Mouse (Mus musculus): Measurements from ENCODE around the gene Grifin.

Grifin gene

GRCm38 (mm10) chr5:140549306-140550047 lies 15.4 kb downstream of the Grifin start:
- DNase-seq (ENCODE audit: low read depth, low spot score): peak; percentile 76

- DNase-seq (ENCODE audit: low read depth, low spot score): no peak
Measured at GRCm38 (mm10) chr5:140546332-140546731, 18.5 kb downstream of the Grifin start.

GRCm38 (mm10) chr5:140545651-140546050 lies 19.2 kb downstream of the Grifin start:
- DNase-seq (ENCODE audit: low read depth, low spot score): no peak

GRCm38 (mm10) chr5:140542811-140543575 lies 21.9 kb downstream of the Grifin start:
- no peak for DNase-seq (ENCODE audit: low read depth, low spot score)

GRCm38 (mm10) chr5:140540106-140540505 lies 24.8 kb downstream of the Grifin start:
- peak; percentile 79 for DNase-seq (ENCODE audit: low read depth, low spot score)

- peak; percentile 41 for DNase-seq (ENCODE audit: low read depth, low spot score)
Measured at GRCm38 (mm10) chr5:140538111-140538683, 26.7 kb downstream of the Grifin start.

- DNase-seq (ENCODE audit: low read depth, low spot score): no peak
Measured at GRCm38 (mm10) chr5:140526754-140527153, 38.1 kb downstream of the Grifin start.

- DNase-seq (ENCODE audit: low read depth, low spot score): no peak
Measured at GRCm38 (mm10) chr5:140521196-140521595, 43.7 kb downstream of the Grifin start.

- no peak for DNase-seq (ENCODE audit: low read depth, low spot score)
Measured at GRCm38 (mm10) chr5:140517921-140518230, 47.0 kb downstream of the Grifin start.

GRCm38 (mm10) chr5:140517159-140517920 lies 47.5 kb downstream of the Grifin start:
- no peak for DNase-seq (ENCODE audit: low read depth, low spot score)

- DNase-seq (ENCODE audit: low read depth, low spot score): peak; percentile 51
Measured at GRCm38 (mm10) chr5:140514799-140515486, 49.9 kb downstream of the Grifin start.

- no peak for DNase-seq (ENCODE audit: low read depth, low spot score)
Measured at GRCm38 (mm10) chr5:140513921-140514320, 51.0 kb downstream of the Grifin start.
